Mouse (Mus musculus) retina, postnatal 7 days (tissue): ENCODE results near the gene Ints6.
A peak's percentile ranks its signal among the peaks of the same experiment; 100 is the strongest.

Experiments
- DNase-seq: peaks from one replicate; pipeline ENCODE4 v3.0.0-alpha.2; 2012; ENCODE audit warnings: low read depth, low spot score

Gene Ints6

GRCm38 (mm10) chr14:62761036-62761881 is at the start of gene Ints6:
Gene Ints6, minus strand, starts transcription at chr14:62761169.
- DNase-seq: peak; percentile 98

GRCm38 (mm10) chr14:62808661-62809523 is 47.9 kb upstream of the Ints6 start:
- no peak for DNase-seq

- DNase-seq: no peak
These were observed 46.0 kb upstream of the Ints6 start for GRCm38 (mm10) chr14:62806921-62807320.

- no peak for DNase-seq
These were observed 42.2 kb upstream of the Ints6 start for GRCm38 (mm10) chr14:62803204-62803603.

GRCm38 (mm10) chr14:62800791-62801190 is 39.8 kb upstream of the Ints6 start:
- no peak for DNase-seq

GRCm38 (mm10) chr14:62798608-62799101 is 37.7 kb upstream of the Ints6 start:
- DNase-seq: peak; percentile 3

GRCm38 (mm10) chr14:62795719-62796118 is 34.8 kb upstream of the Ints6 start:
- DNase-seq: no peak

- no peak for DNase-seq
These were observed 28.3 kb upstream of the Ints6 start for GRCm38 (mm10) chr14:62789282-62789681.

- no peak for DNase-seq
These were observed 22.0 kb upstream of the Ints6 start for GRCm38 (mm10) chr14:62782981-62783380.

GRCm38 (mm10) chr14:62780520-62781316 is 19.7 kb upstream of the Ints6 start:
- DNase-seq: no peak

- no peak for DNase-seq
These were observed 17.1 kb upstream of the Ints6 start for GRCm38 (mm10) chr14:62778095-62778494.

GRCm38 (mm10) chr14:62775034-62775433 is 14.1 kb upstream of the Ints6 start:
- DNase-seq: no peak

- no peak for DNase-seq
These were observed 13.3 kb upstream of the Ints6 start for GRCm38 (mm10) chr14:62774246-62774645.

GRCm38 (mm10) chr14:62773766-62774165 is 12.8 kb upstream of the Ints6 start:
- DNase-seq: no peak

- DNase-seq: no peak
These were observed 4.4 kb upstream of the Ints6 start for GRCm38 (mm10) chr14:62765398-62765797.

- no peak for DNase-seq
These were observed 3.4 kb upstream of the Ints6 start for GRCm38 (mm10) chr14:62764371-62764770.

GRCm38 (mm10) chr14:62761943-62762342 is 974 bp upstream of the Ints6 start:
- DNase-seq: no peak

GRCm38 (mm10) chr14:62760321-62761035 is 491 bp downstream of the Ints6 start:
- no peak for DNase-seq

GRCm38 (mm10) chr14:62759771-62760320 is 1.1 kb downstream of the Ints6 start:
- peak; percentile 70 for DNase-seq

GRCm38 (mm10) chr14:62758714-62759113 is 2.3 kb downstream of the Ints6 start:
- no peak for DNase-seq
